Mouse (Mus musculus): ENCODE measurements around the gene Tmprss12. TPM values are rescaled to one million over a fixed set of nuclear protein-coding genes. Genes with fewer than 3 reads are reported as not detected.

The Tmprss12 gene
- polyA plus RNA-seq (2014; fragmentation: Illumina TruSeq; extraction: RNeasy Lipid Tissue Mini Kit (QIAGEN cat#74804); ENCODE audit: low read depth, low replicate concordance): not detected

DNA sequence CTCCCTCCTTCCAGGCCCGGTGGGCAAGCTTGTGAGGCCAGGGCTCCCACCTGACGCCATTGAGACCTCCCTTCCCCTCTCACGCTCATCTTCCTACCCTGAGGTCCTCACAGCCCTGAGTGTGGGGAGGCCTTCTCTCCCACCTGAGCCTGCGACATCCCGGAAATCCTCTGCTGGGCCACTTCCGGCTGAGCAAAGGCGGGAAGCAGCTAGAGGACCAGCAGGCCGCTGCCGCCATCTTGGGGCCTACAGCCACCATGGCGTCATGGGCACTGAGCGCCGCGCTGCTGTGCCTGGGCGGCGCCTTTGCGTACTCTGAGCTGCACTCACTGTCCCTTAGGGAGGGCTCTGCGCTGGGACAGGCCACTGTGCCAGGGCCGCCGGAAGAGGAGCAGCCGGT, at the start of gene Tmprss12:
TSS of gene Tmprss12 (plus strand) at position 212 of the 400 bp plus-strand sequence.

DNA sequence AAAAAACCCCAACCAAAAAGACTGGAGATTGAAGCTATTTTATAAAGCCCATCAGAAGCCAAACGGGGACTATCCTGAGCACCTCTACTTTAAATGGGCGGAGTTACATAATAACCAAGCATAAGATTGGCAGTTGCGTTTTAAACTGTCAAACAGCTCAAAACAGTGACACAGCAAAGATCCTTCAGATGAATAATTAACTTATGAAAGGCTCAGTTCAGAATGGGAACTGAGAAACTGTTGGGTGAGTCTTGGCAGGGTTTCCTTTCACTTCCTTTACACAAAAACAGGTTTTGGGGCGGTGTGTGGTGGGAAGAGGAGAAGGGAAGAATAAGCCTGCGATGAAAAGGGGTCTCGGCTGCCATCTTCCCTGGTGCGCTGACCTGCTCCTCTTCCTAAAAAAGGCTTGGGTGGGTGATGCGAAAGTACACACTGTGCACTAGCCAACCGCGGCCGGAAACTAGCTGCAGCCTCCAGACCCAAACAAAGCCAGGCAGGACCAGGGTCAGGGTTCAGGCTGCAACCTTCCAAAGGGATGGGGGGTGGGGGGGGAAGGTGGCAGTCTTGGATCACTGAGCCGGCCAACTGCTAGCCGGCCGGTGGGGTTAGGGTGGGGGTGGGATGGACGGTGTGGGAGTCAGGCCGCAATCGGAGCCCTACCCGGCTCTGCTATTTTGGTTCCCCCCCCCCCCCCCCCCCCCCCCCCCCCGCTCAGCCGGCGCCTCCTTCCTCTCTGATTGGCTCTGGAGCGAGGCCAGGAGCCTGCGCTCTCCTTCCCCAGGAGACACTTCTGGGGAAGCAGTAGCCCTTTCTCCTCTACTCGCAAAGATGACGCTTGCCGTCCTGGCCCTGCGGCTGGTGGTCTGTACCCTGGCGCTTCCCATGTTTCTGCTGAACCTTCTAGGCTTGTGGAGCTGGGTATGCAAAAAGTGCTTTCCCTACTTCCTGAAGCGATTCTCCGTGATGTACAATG, 23.7 kb downstream of the Tmprss12 start, which contains the start of gene Mettl7a1:
TSS of gene Mettl7a1 (plus strand) at position 122 of the 973 bp plus-strand sequence.

GRCm38 (mm10) chr15:100334629-100335028, 54.0 kb downstream of the Tmprss12 start, which contains the start of gene Mettl7a3:
TSS of gene Mettl7a3 (plus strand) at chr15:100334929.

Other genes starting within 250 kb of the Tmprss12 start
- gene Dip2b, start 242.2 kb upstream of the Tmprss12 start, polyA plus RNA-seq (2014; fragmentation: Illumina TruSeq; extraction: RNeasy Lipid Tissue Mini Kit (QIAGEN cat#74804); ENCODE audit: low read depth, low replicate concordance): 1.2 TPM
- 42.1 TPM for gene Atf1, start 53.0 kb upstream of the Tmprss12 start, polyA plus RNA-seq (2014; fragmentation: Illumina TruSeq; extraction: RNeasy Lipid Tissue Mini Kit (QIAGEN cat#74804); ENCODE audit: low read depth, low replicate concordance)
- gene Mettl7a1, start 23.3 kb downstream of the Tmprss12 start, polyA plus RNA-seq (2014; fragmentation: Illumina TruSeq; extraction: RNeasy Lipid Tissue Mini Kit (QIAGEN cat#74804); ENCODE audit: low read depth, low replicate concordance): 315 TPM
- gene Mettl7a3, start 54.1 kb downstream of the Tmprss12 start, polyA plus RNA-seq (2014; fragmentation: Illumina TruSeq; extraction: RNeasy Lipid Tissue Mini Kit (QIAGEN cat#74804); ENCODE audit: low read depth, low replicate concordance): not detected
- not detected for gene Methig1, start 72.3 kb downstream of the Tmprss12 start, polyA plus RNA-seq (2014; fragmentation: Illumina TruSeq; extraction: RNeasy Lipid Tissue Mini Kit (QIAGEN cat#74804); ENCODE audit: low read depth, low replicate concordance)
- gene Mettl7a2, start 72.4 kb downstream of the Tmprss12 start, polyA plus RNA-seq (2014; fragmentation: Illumina TruSeq; extraction: RNeasy Lipid Tissue Mini Kit (QIAGEN cat#74804); ENCODE audit: low read depth, low replicate concordance): not detected
- not detected for gene Higd1c, start 83.7 kb downstream of the Tmprss12 start, polyA plus RNA-seq (2014; fragmentation: Illumina TruSeq; extraction: RNeasy Lipid Tissue Mini Kit (QIAGEN cat#74804); ENCODE audit: low read depth, low replicate concordance)
- not detected for gene Gm5475, start 141.3 kb downstream of the Tmprss12 start, polyA plus RNA-seq (2014; fragmentation: Illumina TruSeq; extraction: RNeasy Lipid Tissue Mini Kit (QIAGEN cat#74804); ENCODE audit: low read depth, low replicate concordance)
- 9.6 TPM for gene Slc11a2, start 144.2 kb downstream of the Tmprss12 start, polyA plus RNA-seq (2014; fragmentation: Illumina TruSeq; extraction: RNeasy Lipid Tissue Mini Kit (QIAGEN cat#74804); ENCODE audit: low read depth, low replicate concordance)
- 15.5 TPM for gene Letmd1, start 188.2 kb downstream of the Tmprss12 start, polyA plus RNA-seq (2014; fragmentation: Illumina TruSeq; extraction: RNeasy Lipid Tissue Mini Kit (QIAGEN cat#74804); ENCODE audit: low read depth, low replicate concordance)
- gene Csrnp2, start 214.7 kb downstream of the Tmprss12 start, polyA plus RNA-seq (2014; fragmentation: Illumina TruSeq; extraction: RNeasy Lipid Tissue Mini Kit (QIAGEN cat#74804); ENCODE audit: low read depth, low replicate concordance): 0.82 TPM

All from liver, adult 10 weeks (tissue).